Mouse (Mus musculus): ENCODE data around the gene Nsg1.

Nsg1 gene

DNA sequence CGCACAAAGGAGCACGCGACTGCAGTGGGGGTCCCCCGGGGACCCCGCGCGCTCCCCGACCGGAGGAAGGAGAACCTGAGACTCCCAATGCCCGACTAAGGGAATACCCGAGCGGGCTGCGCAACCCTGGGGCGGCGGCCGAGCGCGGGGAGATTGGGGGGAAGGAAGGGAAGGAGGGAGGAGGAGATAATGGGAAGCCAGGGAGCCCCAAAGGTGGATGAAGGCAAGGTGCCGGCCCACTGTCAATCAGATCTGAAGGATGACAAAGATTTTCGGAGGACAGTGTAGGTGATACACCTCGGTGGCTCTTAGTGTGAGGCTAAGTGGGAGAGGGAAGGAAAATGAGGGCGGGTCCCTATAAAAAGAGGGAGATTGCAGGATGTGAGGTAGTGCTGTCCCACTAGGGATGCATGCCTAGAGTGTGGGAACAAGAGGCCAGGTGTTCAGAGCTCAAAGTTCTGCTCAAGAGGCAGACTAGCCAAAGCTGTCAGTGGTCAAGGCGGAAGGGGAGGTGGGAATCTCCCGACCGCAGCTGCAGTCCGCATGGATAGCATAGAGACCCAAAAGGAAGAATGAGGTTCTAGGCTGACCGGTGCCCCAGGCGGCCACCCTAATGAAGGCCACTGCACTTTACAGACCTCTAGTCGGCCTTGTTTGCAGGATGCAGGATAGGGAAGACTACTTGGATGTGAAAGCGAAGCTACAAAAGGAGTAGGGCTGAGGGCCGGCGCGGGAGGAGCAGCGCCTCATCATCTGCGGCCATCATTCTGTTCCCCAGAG lies at the start of gene Nsg1:
Gene Nsg1, minus strand, starts transcription at position 274 of the 780 bp plus-strand sequence.
- DNase-seq (ENCODE audit: low spot score) = no peak

GRCm38 (mm10) chr5:38208985-38209384 lies 49.3 kb upstream of the Nsg1 start:
- no peak for DNase-seq (ENCODE audit: low spot score)

- no peak for DNase-seq (ENCODE audit: low spot score)
Measured at GRCm38 (mm10) chr5:38205303-38205726, 45.6 kb upstream of the Nsg1 start.

DNA sequence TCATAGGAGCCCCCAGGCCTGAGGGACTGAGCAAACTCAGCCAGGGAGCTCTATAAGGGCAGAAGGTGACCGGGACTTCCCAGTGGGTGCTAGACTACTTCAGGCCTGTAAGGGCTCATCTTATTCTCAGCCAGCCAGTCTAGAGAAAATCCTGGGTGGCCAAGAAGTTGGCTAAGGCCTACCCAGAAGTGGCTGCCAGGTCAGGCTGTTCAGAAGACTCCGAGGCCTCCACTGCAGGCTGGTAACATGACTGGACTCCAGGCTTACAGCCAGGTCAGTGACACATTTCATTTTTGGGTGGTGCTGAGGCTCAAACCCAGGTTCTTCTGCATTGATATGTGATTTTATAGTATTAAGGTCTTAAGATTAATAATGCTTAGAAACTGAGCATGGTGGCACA lies 40.0 kb upstream of the Nsg1 start:
- DNase-seq (ENCODE audit: low spot score) = peak; percentile 81

DNA sequence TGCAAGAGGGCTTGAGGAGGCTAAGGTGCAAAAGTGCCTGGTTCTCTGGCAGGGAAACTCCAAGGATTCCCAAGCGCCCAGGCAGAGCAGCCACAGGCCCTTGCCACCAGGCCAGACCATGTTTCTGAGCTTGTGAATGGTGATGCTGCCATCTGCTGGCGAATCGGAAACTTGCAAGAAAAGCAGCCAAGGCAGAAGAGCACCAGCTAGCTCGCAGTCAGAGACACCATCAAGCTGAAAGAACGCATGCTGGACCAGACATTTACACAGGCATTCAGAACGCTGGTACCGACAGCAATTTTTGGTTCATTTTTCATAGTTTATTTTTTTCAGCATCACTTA lies 37.7 kb upstream of the Nsg1 start:
- peak; percentile 98 for DNase-seq (ENCODE audit: low spot score)

DNA sequence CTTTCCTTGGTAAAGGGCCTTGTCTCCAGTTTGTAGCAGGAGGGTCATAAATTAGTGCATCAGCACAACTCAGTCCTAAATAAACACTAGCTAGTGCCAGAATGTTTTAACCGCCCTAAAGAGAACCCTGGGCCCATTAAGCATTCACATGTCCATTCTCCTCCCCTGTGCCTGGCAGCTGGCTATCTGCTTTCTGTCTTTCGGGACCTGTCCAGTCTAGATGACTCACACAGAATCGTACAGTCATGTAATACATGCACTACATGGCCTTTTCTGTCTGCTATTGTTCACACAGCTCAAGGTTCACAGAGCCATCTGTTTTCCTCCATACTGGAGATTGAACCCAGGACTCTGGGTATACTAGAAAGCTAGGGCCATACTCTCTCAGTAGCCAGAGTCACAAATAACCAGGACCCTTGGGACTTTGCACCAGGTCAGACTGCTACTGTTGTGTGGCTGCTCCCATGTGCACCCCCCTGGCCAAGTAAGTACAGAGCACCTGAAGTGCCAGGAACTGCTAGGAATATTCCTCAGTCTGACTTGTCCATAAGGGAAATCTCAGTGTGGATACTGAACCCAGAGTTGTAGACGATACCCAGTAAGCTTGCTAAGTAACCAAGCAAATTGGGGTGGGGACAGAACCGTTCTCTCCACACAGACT lies 37.2 kb upstream of the Nsg1 start:
- DNase-seq (ENCODE audit: low spot score) = peak; percentile 79

DNA sequence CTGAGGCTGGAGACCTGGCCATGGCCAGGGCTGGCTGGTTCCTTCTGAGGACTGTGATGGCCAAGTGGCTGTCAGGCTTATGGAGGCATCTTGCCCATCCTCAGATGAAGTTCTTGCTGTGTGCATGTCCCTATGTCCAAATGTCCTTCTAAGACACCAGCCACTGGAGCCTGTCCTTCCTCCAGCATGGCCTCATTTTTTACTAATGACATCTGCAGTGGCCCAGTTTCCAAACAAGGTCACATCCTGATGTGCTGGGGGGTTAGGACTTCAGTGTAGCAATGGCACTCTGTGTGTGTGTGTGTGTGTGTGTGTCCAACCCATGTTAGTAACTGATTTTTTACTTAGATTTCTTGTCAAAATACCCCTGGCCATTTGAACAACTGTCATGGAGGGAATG lies 36.2 kb upstream of the Nsg1 start:
- no peak for DNase-seq (ENCODE audit: low spot score)

GRCm38 (mm10) chr5:38194946-38195345 lies 35.2 kb upstream of the Nsg1 start:
- DNase-seq (ENCODE audit: low spot score) = no peak

GRCm38 (mm10) chr5:38190907-38191306 lies 31.2 kb upstream of the Nsg1 start:
- DNase-seq (ENCODE audit: low spot score) = no peak

- DNase-seq (ENCODE audit: low spot score) = no peak
Measured at GRCm38 (mm10) chr5:38187006-38187405, 27.3 kb upstream of the Nsg1 start.

- DNase-seq (ENCODE audit: low spot score) = no peak
Measured at GRCm38 (mm10) chr5:38184688-38185285, 25.1 kb upstream of the Nsg1 start.

DNA sequence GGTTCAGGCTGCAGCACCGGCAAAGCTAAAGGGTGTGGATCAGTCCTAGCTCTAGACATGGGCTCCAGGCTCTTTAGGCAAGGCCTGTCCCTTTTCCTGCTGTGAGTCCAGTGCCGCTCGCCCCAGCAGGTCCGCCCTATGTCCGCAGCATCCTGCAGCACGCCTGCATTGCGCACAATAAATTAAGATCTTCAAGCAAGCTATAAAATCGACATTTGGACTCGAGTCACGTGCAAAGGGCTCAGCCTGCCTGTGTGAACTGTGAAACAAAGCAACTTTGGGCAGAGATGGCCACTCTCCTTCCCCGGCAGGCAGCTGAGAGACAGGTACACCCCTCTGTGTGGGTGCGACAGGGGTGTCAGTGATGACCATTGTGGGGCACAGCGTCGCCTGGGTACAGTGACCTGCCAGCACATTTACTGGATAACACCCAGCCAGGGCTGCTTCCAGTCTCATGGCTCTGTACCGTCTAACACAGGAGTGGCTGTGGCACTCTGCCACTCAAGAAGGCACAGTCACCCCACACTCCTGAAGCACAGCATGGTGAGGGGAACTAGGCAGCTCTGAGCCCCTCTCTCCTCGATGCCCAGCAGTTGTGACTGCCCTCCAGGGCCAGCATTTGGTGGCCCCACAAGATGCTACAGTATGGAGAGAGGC lies 14.7 kb upstream of the Nsg1 start:
- no peak for DNase-seq (ENCODE audit: low spot score)

DNA sequence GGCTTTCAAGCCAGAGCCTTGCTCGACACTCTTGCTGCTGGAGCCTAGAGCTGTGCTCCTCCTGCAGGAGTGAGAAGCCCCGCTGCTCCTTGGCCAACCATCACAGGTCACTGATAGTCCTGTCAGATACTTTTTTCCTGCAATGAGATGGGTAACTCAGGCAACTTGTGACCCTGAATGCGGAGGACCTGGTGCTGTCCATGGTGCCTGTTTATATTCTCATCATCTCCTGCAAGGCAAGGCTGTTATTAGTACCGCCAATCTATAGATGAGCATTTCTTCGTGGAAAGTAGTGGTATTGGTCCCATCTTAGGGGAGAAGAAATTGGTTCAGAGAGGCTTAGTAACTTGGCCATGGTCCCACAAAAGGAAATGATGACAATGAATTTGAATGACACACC lies 14.1 kb upstream of the Nsg1 start:
- no peak for DNase-seq (ENCODE audit: low spot score)

DNA sequence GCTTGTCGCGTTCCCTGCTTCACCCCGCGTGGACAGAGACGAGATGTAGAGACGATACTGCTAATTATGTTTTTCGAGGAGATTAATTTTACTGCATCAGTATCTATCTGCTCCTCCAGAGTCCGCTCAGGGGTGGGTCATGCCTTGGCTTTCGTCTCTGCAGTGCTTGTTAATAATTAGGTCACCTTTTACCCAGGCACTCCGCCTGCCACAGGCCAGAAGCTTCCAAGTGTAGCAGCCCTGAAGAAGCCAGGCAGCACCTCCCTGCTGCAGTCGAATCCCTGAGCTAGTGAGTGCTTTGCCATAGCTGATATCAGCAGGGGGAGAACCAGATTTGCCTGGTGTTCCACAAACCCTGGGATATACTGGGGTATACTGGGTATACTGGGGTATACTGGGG lies 8.8 kb upstream of the Nsg1 start:
- DNase-seq (ENCODE audit: low spot score) = no peak

DNA sequence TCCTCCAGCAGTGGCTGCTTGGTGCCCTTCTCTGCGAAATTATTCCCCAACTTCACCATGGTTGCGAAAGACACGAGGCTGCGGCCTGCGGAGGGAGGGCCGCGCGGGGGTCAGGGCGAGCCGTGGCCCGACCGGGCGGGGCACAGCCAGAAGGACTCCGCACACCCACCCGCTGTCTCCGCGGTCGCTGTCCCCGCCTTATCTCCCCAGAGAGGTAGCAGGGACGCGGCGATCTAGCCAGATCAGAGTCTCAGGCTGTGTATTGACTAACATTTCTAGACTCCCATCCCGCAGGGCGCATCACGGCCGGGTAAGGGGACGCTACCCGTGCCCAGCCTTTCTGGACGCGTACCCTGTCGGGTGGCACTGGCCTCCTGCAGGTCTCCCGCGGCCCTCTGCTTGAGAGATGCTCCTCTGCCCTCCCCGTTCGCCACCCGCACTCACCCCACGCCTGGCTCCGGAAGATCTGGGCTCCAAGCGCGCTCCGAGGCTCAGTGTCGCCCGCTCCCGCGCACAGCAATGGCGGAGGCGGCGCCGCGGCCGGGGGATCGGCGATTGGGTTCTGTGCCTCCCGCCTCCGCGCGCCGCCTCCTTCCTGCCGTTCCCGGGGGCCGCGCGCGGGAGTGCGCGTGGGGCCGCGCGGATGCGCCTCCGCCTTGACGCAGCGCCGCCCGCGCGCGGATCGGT lies 617 bp downstream of the Nsg1 start:
- no peak for DNase-seq (ENCODE audit: low spot score)

- no peak for DNase-seq (ENCODE audit: low spot score)
Measured at GRCm38 (mm10) chr5:38158501-38158946, 1.2 kb downstream of the Nsg1 start.

DNA sequence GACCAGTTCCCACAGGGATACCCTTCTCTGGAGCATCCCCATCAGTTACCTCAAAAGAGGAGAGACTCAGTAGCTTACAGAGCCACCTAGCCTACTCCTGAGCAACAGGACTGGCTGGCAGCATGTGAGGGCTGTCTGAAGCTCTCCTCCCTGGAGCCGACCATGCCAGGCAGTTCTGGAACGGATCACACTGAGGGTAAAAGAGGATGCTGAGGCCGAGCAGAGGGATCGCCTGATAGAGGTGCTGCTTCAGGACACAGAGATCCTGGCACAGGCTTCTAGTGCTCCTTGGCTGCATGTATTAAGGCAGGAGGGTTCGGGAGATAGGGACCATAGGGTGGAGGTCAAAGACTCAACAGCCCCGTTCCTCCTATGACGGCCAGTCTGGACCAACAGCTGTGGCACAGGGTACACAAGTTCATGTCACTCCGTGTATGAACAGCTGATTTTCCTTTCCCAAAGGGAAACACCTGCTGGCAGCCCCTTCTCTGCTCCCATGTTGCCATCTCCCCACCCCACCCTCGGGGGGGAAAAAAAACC lies 2.2 kb downstream of the Nsg1 start:
- DNase-seq (ENCODE audit: low spot score) = no peak

DNA sequence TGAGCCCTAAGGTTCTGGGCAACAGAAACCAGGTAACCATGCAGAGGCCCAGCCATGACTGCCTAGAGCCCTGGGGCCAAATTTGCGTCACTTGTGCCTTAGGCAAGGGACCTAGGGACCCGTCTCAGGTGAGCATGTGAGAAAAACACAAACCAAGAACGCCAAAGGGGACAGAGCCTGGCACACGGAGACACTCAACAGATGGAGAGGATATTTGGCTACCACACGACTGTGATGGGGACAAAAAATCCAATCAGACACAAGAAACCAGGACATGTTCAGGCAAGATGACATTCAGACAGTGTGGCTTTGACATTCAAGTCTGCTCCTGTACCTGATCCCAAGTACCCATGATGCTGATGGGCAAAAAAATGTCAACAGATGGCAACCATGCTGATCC lies 6.1 kb downstream of the Nsg1 start:
- no peak for DNase-seq (ENCODE audit: low spot score)

DNA sequence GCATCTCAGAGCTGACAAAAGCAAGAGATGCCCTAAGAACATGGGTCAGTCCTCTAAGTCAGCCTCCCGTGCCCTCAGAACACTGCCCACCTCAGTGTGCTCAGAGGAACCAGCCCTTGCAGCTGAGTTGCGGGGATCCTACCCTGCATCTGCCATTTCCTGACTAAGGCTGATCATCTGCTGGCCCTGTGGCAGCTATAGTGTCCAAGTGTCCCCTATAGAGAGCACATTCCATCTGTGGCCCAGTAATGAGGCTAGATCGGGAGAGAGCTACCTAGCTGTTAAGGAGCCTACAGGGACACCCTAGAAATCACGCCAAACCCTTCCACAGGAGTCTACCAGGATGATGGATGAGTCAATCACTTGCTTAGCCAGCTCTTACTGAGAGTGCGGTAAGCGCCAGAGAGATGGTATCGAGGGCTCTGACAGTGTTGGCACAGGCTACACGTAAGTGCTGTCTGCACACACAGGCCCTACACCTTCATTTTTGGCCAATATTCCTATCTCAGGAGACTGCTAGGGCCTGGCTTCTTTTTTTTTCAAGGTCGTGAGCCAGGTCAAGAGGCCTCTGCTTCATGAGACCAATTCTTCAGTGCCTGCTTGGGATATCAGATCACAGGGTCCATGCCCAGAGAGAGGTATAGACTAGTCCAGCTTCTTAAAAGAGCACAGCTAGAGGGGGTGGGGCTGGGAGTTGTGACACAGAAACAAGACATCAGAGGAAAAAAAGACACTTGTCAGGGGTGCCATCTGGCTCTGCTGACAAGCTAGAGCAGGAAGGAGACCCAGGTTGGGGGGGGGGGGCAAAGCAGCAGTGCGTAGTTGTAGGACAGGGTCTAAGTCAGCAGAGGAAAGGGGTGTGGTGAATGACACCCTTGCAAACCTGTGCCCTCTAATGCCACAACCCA lies 7.3 kb downstream of the Nsg1 start:
- DNase-seq (ENCODE audit: low spot score) = no peak

- DNase-seq (ENCODE audit: low spot score) = no peak
Measured at GRCm38 (mm10) chr5:38151264-38151663, 8.4 kb downstream of the Nsg1 start.

GRCm38 (mm10) chr5:38146524-38146923 lies 13.2 kb downstream of the Nsg1 start:
- no peak for DNase-seq (ENCODE audit: low spot score)

Measured in adipocyte (in vitro differentiated cells).